Mouse (Mus musculus): ENCODE results near the gene Trim28.
A peak's percentile ranks its signal among the peaks of the same experiment; 100 is the strongest.

Trim28 gene

GRCm38 (mm10) chr7:13001584-13001983 is 2.7 kb downstream of the Trim28 start:
- DNase-seq: no peak

- no peak for DNase-seq
Measured at GRCm38 (mm10) chr7:13003380-13003779, 4.5 kb downstream of the Trim28 start.

- no peak for DNase-seq
Measured at GRCm38 (mm10) chr7:13006011-13006410, 7.1 kb downstream of the Trim28 start.

GRCm38 (mm10) chr7:13006531-13006930 is 7.6 kb downstream of the Trim28 start:
- DNase-seq: peak; percentile 49

- DNase-seq: no peak
Measured at GRCm38 (mm10) chr7:13007341-13008092, 8.6 kb downstream of the Trim28 start.

- peak; percentile 93 to 96 for DNase-seq
Measured at GRCm38 (mm10) chr7:13009143-13010004, 10.5 kb downstream of the Trim28 start.

GRCm38 (mm10) chr7:13010005-13010908 is 11.3 kb downstream of the Trim28 start, which contains the start of gene Zbtb45:
Gene Zbtb45 (minus strand): TSS chr7:13010034.
- no peak for DNase-seq

GRCm38 (mm10) chr7:13013671-13014070 is 14.8 kb downstream of the Trim28 start:
- no peak for DNase-seq

GRCm38 (mm10) chr7:13014275-13014839 is 15.4 kb downstream of the Trim28 start:
- no peak for DNase-seq

GRCm38 (mm10) chr7:13015217-13015616 is 16.3 kb downstream of the Trim28 start:
- no peak for DNase-seq

GRCm38 (mm10) chr7:13022773-13023535 is 24.0 kb downstream of the Trim28 start:
- peak; percentile 77 to 91 for DNase-seq

- peak; percentile 92 to 94 for DNase-seq
Measured at GRCm38 (mm10) chr7:13023928-13024731, 25.2 kb downstream of the Trim28 start.

- DNase-seq: peak; percentile 73 to 88
Measured at GRCm38 (mm10) chr7:13024805-13025204, 25.9 kb downstream of the Trim28 start.

GRCm38 (mm10) chr7:13025511-13026112 is 26.7 kb downstream of the Trim28 start:
- no peak for DNase-seq

GRCm38 (mm10) chr7:13028986-13029385 is 30.1 kb downstream of the Trim28 start:
- DNase-seq: peak in 1 of 2 experiments; percentile 28

- peak; percentile 36 to 45 for DNase-seq
Measured at GRCm38 (mm10) chr7:13031069-13031468, 32.2 kb downstream of the Trim28 start.

GRCm38 (mm10) chr7:13031983-13032382 is 33.1 kb downstream of the Trim28 start:
- DNase-seq: no peak

- DNase-seq: no peak
Measured at GRCm38 (mm10) chr7:13032541-13032940, 33.6 kb downstream of the Trim28 start.

- DNase-seq: peak in 1 of 2 experiments; percentile 32
Measured at GRCm38 (mm10) chr7:13033451-13034147, 34.7 kb downstream of the Trim28 start.

Measured in kidney, postnatal 25 days (tissue).